Mouse (Mus musculus): ENCODE measurements around the gene Cacna1a.

- TF ChIP-seq CTCF (IDR thresholded peaks at IDR 0.05; ENCODE audit: control insufficient read depth, insufficient read depth, low read length) (no peak), POLR2A (IDR thresholded peaks at IDR 0.05; ENCODE audit: borderline replicate concordance, control insufficient read depth, low read depth, low read length) (no peak)
Measured at GRCm38 (mm10) chr8:84686191-84687002, 298.2 kb downstream of the Cacna1a start, which contains the start of gene Trmt1.
